Mouse (Mus musculus): Measurements from ENCODE around the gene Gna13. TPM values are rescaled to one million over a fixed set of nuclear protein-coding genes. Genes with fewer than 3 reads are reported as not detected.

Gna13 gene
- polyA plus RNA-seq, 1 experiment from 2014 or later, result 13.3 TPM

- ATAC-seq (ENCODE audit: insufficient read depth), result no peak
- Histone ChIP-seq H3K9me3 (replicated peaks) (no peaks in the 10 kb centered on the region), H3K4me2 (no peak overlapping the region), H3K4me1 (replicated peaks) (peaks cover 65% of the 10 kb centered on the region), H3K4me3 (replicated peaks) (no peak overlapping the region), H3K27me3 (no peaks in the 10 kb centered on the region), H3K36me3 (replicated peaks) (peaks cover 8% of the 10 kb centered on the region; the same call in 1 of the 2 replicates), H3K27ac (replicated peaks) (no peak overlapping the region), H3K9ac (no peak overlapping the region)
- WGBS (ENCODE audit: insufficient replicate concordance), result 48% methylated on average over 10 of the region's 10 CpGs
These were observed 14.8 kb downstream of the Gna13 start for GRCm38 (mm10) chr11:109377477-109377876.

- Histone ChIP-seq H3K9me3 (replicated peaks) (no peaks in the 10 kb centered on the region), H3K27ac (replicated peaks) (no peak overlapping the region), H3K4me1 (replicated peaks) (peaks cover 69% of the 10 kb centered on the region), H3K27me3 (no peaks in the 10 kb centered on the region), H3K9ac (no peak overlapping the region), H3K36me3 (replicated peaks) (peaks cover 8% of the 10 kb centered on the region; the same call in 1 of the 2 replicates), H3K4me3 (replicated peaks) (no peak overlapping the region), H3K4me2 (no peak overlapping the region)
- 50% methylated on average over 7 of the region's 7 CpGs for WGBS (ENCODE audit: insufficient replicate concordance)
- no peak for ATAC-seq (ENCODE audit: insufficient read depth)
These were observed 15.4 kb downstream of the Gna13 start for GRCm38 (mm10) chr11:109378051-109378450.

GRCm38 (mm10) chr11:109380662-109381061, 18.0 kb downstream of the Gna13 start:
- Histone ChIP-seq H3K27me3 (no peaks in the 10 kb centered on the region), H3K9me3 (replicated peaks) (no peaks in the 10 kb centered on the region), H3K9ac (no peak overlapping the region), H3K36me3 (replicated peaks) (no peaks in the 10 kb centered on the region), H3K4me3 (replicated peaks) (no peak overlapping the region), H3K4me2 (no peak overlapping the region), H3K4me1 (replicated peaks) (peaks cover 65% of the 10 kb centered on the region), H3K27ac (replicated peaks) (no peak overlapping the region)
- ATAC-seq (ENCODE audit: insufficient read depth), result no peak
- WGBS (ENCODE audit: insufficient replicate concordance), result 50% methylated on average over 5 of the region's 5 CpGs

- no peak overlapping the region for H3K4me3 ChIP-seq (replicated peaks)
- H3K27me3 ChIP-seq, result no peaks in the 10 kb centered on the region
- H3K36me3 ChIP-seq (replicated peaks), result no peaks in the 10 kb centered on the region
- H3K27ac ChIP-seq (replicated peaks), result no peak overlapping the region
- H3K4me2 ChIP-seq, result no peak overlapping the region
- no peak for ATAC-seq (ENCODE audit: insufficient read depth)
- no peak overlapping the region for H3K9ac ChIP-seq
- H3K4me1 ChIP-seq (replicated peaks), result peaks cover 47% of the 10 kb centered on the region
- H3K9me3 ChIP-seq (replicated peaks), result no peaks in the 10 kb centered on the region
- 82% methylated on average over 8 of the region's 8 CpGs for WGBS (ENCODE audit: insufficient replicate concordance)
These were observed 22.7 kb downstream of the Gna13 start for GRCm38 (mm10) chr11:109385296-109385695.

GRCm38 (mm10) chr11:109389046-109389445, 26.4 kb downstream of the Gna13 start:
- H3K36me3 ChIP-seq (replicated peaks), result peaks cover 19% of the 10 kb centered on the region
- H3K4me3 ChIP-seq (replicated peaks), result no peak overlapping the region
- 82% methylated on average over 5 of the region's 5 CpGs for WGBS (ENCODE audit: insufficient replicate concordance)
- H3K4me1 ChIP-seq (replicated peaks), result peaks cover 44% of the 10 kb centered on the region
- H3K27ac ChIP-seq (replicated peaks), result no peak overlapping the region
- H3K9ac ChIP-seq, result no peak overlapping the region
- no peaks in the 10 kb centered on the region for H3K9me3 ChIP-seq (replicated peaks)
- H3K4me2 ChIP-seq, result no peak overlapping the region
- no peaks in the 10 kb centered on the region for H3K27me3 ChIP-seq
- ATAC-seq (ENCODE audit: insufficient read depth), result no peak

- no peaks in the 10 kb centered on the region for H3K27me3 ChIP-seq
- no peak overlapping the region for H3K27ac ChIP-seq (replicated peaks)
- H3K9me3 ChIP-seq (replicated peaks), result no peaks in the 10 kb centered on the region
- H3K4me1 ChIP-seq (replicated peaks), result peaks cover 32% of the 10 kb centered on the region
- ATAC-seq (ENCODE audit: insufficient read depth), result no peak
- 85% methylated on average over 7 of the region's 7 CpGs for WGBS (ENCODE audit: insufficient replicate concordance)
- H3K4me3 ChIP-seq (replicated peaks), result no peak overlapping the region
- H3K9ac ChIP-seq, result no peak overlapping the region
- no peak overlapping the region for H3K4me2 ChIP-seq
- peaks cover 32% of the 10 kb centered on the region for H3K36me3 ChIP-seq (replicated peaks)
These were observed 28.6 kb downstream of the Gna13 start for GRCm38 (mm10) chr11:109391200-109391599.

- Histone ChIP-seq H3K4me1 (replicated peaks) (peaks cover 31% of the 10 kb centered on the region), H3K9me3 (replicated peaks) (no peaks in the 10 kb centered on the region), H3K27me3 (no peaks in the 10 kb centered on the region), H3K4me3 (replicated peaks) (no peak overlapping the region), H3K4me2 (no peak overlapping the region), H3K9ac (no peak overlapping the region), H3K27ac (replicated peaks) (no peak overlapping the region), H3K36me3 (replicated peaks) (peaks cover 37% of the 10 kb centered on the region)
- 60% methylated on average over 7 of the region's 7 CpGs for WGBS (ENCODE audit: insufficient replicate concordance)
- ATAC-seq (ENCODE audit: insufficient read depth), result no peak
These were observed 29.1 kb downstream of the Gna13 start for GRCm38 (mm10) chr11:109391760-109392159.

- peaks cover 24% of the 10 kb centered on the region for H3K4me1 ChIP-seq (replicated peaks)
- no peaks in the 10 kb centered on the region for H3K9me3 ChIP-seq (replicated peaks)
- ATAC-seq (ENCODE audit: insufficient read depth), result no peak
- no peak overlapping the region for H3K9ac ChIP-seq
- H3K36me3 ChIP-seq (replicated peaks), result peaks cover 46% of the 10 kb centered on the region
- H3K27ac ChIP-seq (replicated peaks), result no peak overlapping the region
- WGBS (ENCODE audit: insufficient replicate concordance), result 84% methylated on average over 9 of the region's 9 CpGs
- H3K27me3 ChIP-seq, result no peaks in the 10 kb centered on the region
- H3K4me2 ChIP-seq, result no peak overlapping the region
- no peak overlapping the region for H3K4me3 ChIP-seq (replicated peaks)
These were observed 30.0 kb downstream of the Gna13 start for GRCm38 (mm10) chr11:109392601-109393000.

GRCm38 (mm10) chr11:109394758-109395157, 32.1 kb downstream of the Gna13 start:
- WGBS (ENCODE audit: insufficient replicate concordance), result 83% methylated on average over 9 of the region's 9 CpGs
- no peak overlapping the region for H3K9ac ChIP-seq
- H3K27me3 ChIP-seq, result no peaks in the 10 kb centered on the region
- H3K27ac ChIP-seq (replicated peaks), result no peak overlapping the region
- H3K4me1 ChIP-seq (replicated peaks), result 0 out of 2 replicates have a peak, but pooled peaks cover 13% of the 10 kb centered on the region
- ATAC-seq (ENCODE audit: insufficient read depth), result no peak
- H3K4me2 ChIP-seq, result no peak overlapping the region
- H3K4me3 ChIP-seq (replicated peaks), result no peak overlapping the region
- H3K9me3 ChIP-seq (replicated peaks), result no peaks in the 10 kb centered on the region
- peaks cover 65% of the 10 kb centered on the region for H3K36me3 ChIP-seq (replicated peaks)

- Histone ChIP-seq H3K9me3 (replicated peaks) (no peaks in the 10 kb centered on the region), H3K9ac (no peak overlapping the region), H3K4me3 (replicated peaks) (no peak overlapping the region), H3K4me2 (no peak overlapping the region), H3K4me1 (replicated peaks) (0 out of 2 replicates have a peak, but pooled peaks cover 13% of the 10 kb centered on the region), H3K36me3 (replicated peaks) (peaks cover 70% of the 10 kb centered on the region), H3K27ac (replicated peaks) (no peak overlapping the region), H3K27me3 (no peaks in the 10 kb centered on the region)
- ATAC-seq (ENCODE audit: insufficient read depth), result no peak
- 83% methylated on average over 9 of the region's 9 CpGs for WGBS (ENCODE audit: insufficient replicate concordance)
These were observed 32.7 kb downstream of the Gna13 start for GRCm38 (mm10) chr11:109395291-109395690.

- Histone ChIP-seq H3K4me3 (replicated peaks) (no peak overlapping the region), H3K4me1 (replicated peaks) (no peaks in the 10 kb centered on the region), H3K36me3 (replicated peaks) (no peaks in the 10 kb centered on the region), H3K4me2 (no peak overlapping the region), H3K9me3 (replicated peaks) (no peaks in the 10 kb centered on the region), H3K27ac (replicated peaks) (no peak overlapping the region), H3K27me3 (no peaks in the 10 kb centered on the region), H3K9ac (no peak overlapping the region)
- no peak for ATAC-seq (ENCODE audit: insufficient read depth)
- 70% methylated on average over 5 of the region's 5 CpGs for WGBS (ENCODE audit: insufficient replicate concordance)
These were observed 43.8 kb downstream of the Gna13 start for GRCm38 (mm10) chr11:109406431-109406830.
